Mouse (Mus musculus): ENCODE measurements around the gene Myo1a.

- no peak for TF ChIP-seq CTCF (IDR thresholded peaks at IDR 0.05)
- TF ChIP-seq EP300 (IDR thresholded peaks at IDR 0.05), result no peak
Observed at GRCm38 (mm10) chr10:127661291-127661914, 43.6 kb upstream of the Myo1a start.
